Mouse (Mus musculus): ENCODE results near the gene Ubl7. TPM values are rescaled to one million over a fixed set of nuclear protein-coding genes. Genes with fewer than 3 reads are reported as not detected.

Gene Ubl7
- polyA plus RNA-seq (2015; fragmentation: Nextera tagmentation; extraction: Ambion mirVana), result 97.8 and 135 TPM in 2 replicates

GRCm38 (mm10) chr9:57910254-57911160, at the start of gene Ubl7:
Ubl7 (plus strand) TSS chr9:57910979.

GRCm38 (mm10) chr9:57939431-57940348, 28.9 kb downstream of the Ubl7 start, which contains the start of gene Sema7a:
Sema7a (plus strand) TSS chr9:57940112.

Other genes with a start within 250 kb of the Ubl7 start
- 0.19 and 0.49 TPM in 2 replicates for gene Cyp1a2, start 227.3 kb upstream of the Ubl7 start, polyA plus RNA-seq (2015; fragmentation: Nextera tagmentation; extraction: Ambion mirVana)
- 0.06 TPM in 1 of 2 replicates, not detected in the other for gene Cyp1a1, start 223.1 kb upstream of the Ubl7 start, polyA plus RNA-seq (2015; fragmentation: Nextera tagmentation; extraction: Ambion mirVana)
- gene Edc3, start 202.4 kb upstream of the Ubl7 start, polyA plus RNA-seq (2015; fragmentation: Nextera tagmentation; extraction: Ambion mirVana), result 14.6 and 18.0 TPM in 2 replicates
- 35.8 and 51.4 TPM in 2 replicates for gene Clk3, start 145.1 kb upstream of the Ubl7 start, polyA plus RNA-seq (2015; fragmentation: Nextera tagmentation; extraction: Ambion mirVana)
- gene Arid3b, start 74.2 kb upstream of the Ubl7 start, polyA plus RNA-seq (2015; fragmentation: Nextera tagmentation; extraction: Ambion mirVana), result 3.0 and 4.0 TPM in 2 replicates
- 0.58 and 0.77 TPM in 2 replicates for gene Sema7a, start 29.1 kb downstream of the Ubl7 start, polyA plus RNA-seq (2015; fragmentation: Nextera tagmentation; extraction: Ambion mirVana)
- gene Cyp11a1, start 95.4 kb downstream of the Ubl7 start, polyA plus RNA-seq (2015; fragmentation: Nextera tagmentation; extraction: Ambion mirVana), result 1,362 and 3,742 TPM in 2 replicates
- gene Stra6, start 152.8 kb downstream of the Ubl7 start, polyA plus RNA-seq (2015; fragmentation: Nextera tagmentation; extraction: Ambion mirVana), result 3.1 and 7.0 TPM in 2 replicates
- gene Ccdc33, start 207.8 kb downstream of the Ubl7 start, polyA plus RNA-seq (2015; fragmentation: Nextera tagmentation; extraction: Ambion mirVana), result 0.11 and 0.43 TPM in 2 replicates

All from adrenal gland, postnatal 0 days (tissue).